Mouse (Mus musculus) left cerebral cortex, postnatal 10 days (tissue): ENCODE data around the gene Ap1m1. TPM values are rescaled to one million over a fixed set of nuclear protein-coding genes. Genes with fewer than 3 reads are reported as not detected.

ENCODE experiments used
- total RNA-seq, 2 experiments: library from RNA; stranded (reverse); gene quantifications; 2 replicates each; pipeline ENCODE4 v1.2.3; 2021

Ap1m1 gene
- total RNA-seq, 2 experiments from 2014 or later, result 115 to 119 TPM

Other genes with a start within 250 kb of the Ap1m1 start
- not detected for gene Cyp4f18, start 230.4 kb upstream of the Ap1m1 start, total RNA-seq
- gene Olfr372, start 198.8 kb upstream of the Ap1m1 start, total RNA-seq, result not detected
- gene Olfr373, start 156.8 kb upstream of the Ap1m1 start, total RNA-seq, result not detected
- not detected for gene Olfr374, start 133.0 kb upstream of the Ap1m1 start, total RNA-seq
- 10 to 100 TPM; 45.4 to 46.6 TPM for gene Tpm4, start 105.0 kb upstream of the Ap1m1 start, total RNA-seq
- 10 to 100 TPM; 42.6 to 46.7 TPM for gene Rab8a, start 78.8 kb upstream of the Ap1m1 start, total RNA-seq
- gene Hsh2d, start 50.4 kb upstream of the Ap1m1 start, total RNA-seq, result not detected
- not detected for gene Cib3, start 27.2 kb upstream of the Ap1m1 start, total RNA-seq
- gene Gm11034, start 26.4 kb upstream of the Ap1m1 start, total RNA-seq, result not detected
- gene Fam32a, start 20.3 kb upstream of the Ap1m1 start, total RNA-seq, result 10 to 100 TPM; 54.0 to 59.4 TPM
- gene Gm10282, start 65.2 kb downstream of the Ap1m1 start, total RNA-seq, result 10 to 100 TPM in 1 of 2 experiments, 1 to 10 TPM in 1; 6.3 to 10.8 TPM
- 10 to 100 TPM; 15.4 to 18.9 TPM for gene Klf2, start 79.0 kb downstream of the Ap1m1 start, total RNA-seq
- gene Eps15l1, start 181.4 kb downstream of the Ap1m1 start, total RNA-seq, result 10 to 100 TPM; 69.6 to 72.0 TPM
- 1 to 10 TPM in 1 of 2 experiments, under 1 TPM in 1; 0.88 to 1.0 TPM for gene Calr3, start 203.9 kb downstream of the Ap1m1 start, total RNA-seq
- 10 to 100 TPM; 12.8 to 13.6 TPM for gene 1700030K09Rik, start 203.9 kb downstream of the Ap1m1 start, total RNA-seq
- gene Cherp, start 235.2 kb downstream of the Ap1m1 start, total RNA-seq, result 10 to 100 TPM; 66.5 to 72.0 TPM